Mouse (Mus musculus): ENCODE data around the gene Rps6kl1. TPM values are rescaled to one million over a fixed set of nuclear protein-coding genes. Genes with fewer than 3 reads are reported as not detected.

Rps6kl1 gene
- polyA plus RNA-seq, 1 experiment from 2014 or later, result 1.1 TPM

GRCm38 (mm10) chr12:85113337-85113736 lies 37.7 kb downstream of the Rps6kl1 start:
- H3K4me3 ChIP-seq (replicated peaks; ENCODE audit: low read depth, low read length), result no peak overlapping the region
- H3K4me2 ChIP-seq (ENCODE audit: low read length), result peak overlapping the region; percentile 64; the same call in 1 of the 2 replicates
- H3K27ac ChIP-seq, result peak overlapping the region; percentile 58
- WGBS, result 82% methylated on average over 3 of the region's 3 CpGs
- peaks cover 29% of the 10 kb centered on the region for H3K4me1 ChIP-seq (replicated peaks; ENCODE audit: insufficient read depth, low read length)
- no peaks in the 10 kb centered on the region for H3K27me3 ChIP-seq (ENCODE audit: insufficient read depth, low read length)
- DNase-seq (ENCODE audit: low spot score), result no peak
- no peaks in the 10 kb centered on the region for H3K9me3 ChIP-seq (replicated peaks; ENCODE audit: low read length)
- H3K9ac ChIP-seq (ENCODE audit: low read depth, low read length), result no peak overlapping the region
- ATAC-seq (replicated peaks; ENCODE audit: low FRiP score, low read depth), result no peak
- 0 out of 2 replicates have a peak, but pooled peaks cover 11% of the 10 kb centered on the region for H3K36me3 ChIP-seq (ENCODE audit: insufficient read depth, low read length)
- TF ChIP-seq CTCF (IDR thresholded peaks at IDR 0.05; ENCODE audit: low read depth), result no peak

- no peak overlapping the region for H3K4me3 ChIP-seq (replicated peaks; ENCODE audit: low read depth, low read length)
- H3K4me1 ChIP-seq (replicated peaks; ENCODE audit: insufficient read depth, low read length), result peaks cover 29% of the 10 kb centered on the region
- H3K27me3 ChIP-seq (ENCODE audit: insufficient read depth, low read length), result no peaks in the 10 kb centered on the region
- H3K36me3 ChIP-seq (ENCODE audit: insufficient read depth, low read length), result 0 out of 2 replicates have a peak, but pooled peaks cover 9% of the 10 kb centered on the region
- no peak overlapping the region; the same call in 1 of the 2 replicates for H3K9ac ChIP-seq (ENCODE audit: low read depth, low read length)
- H3K27ac ChIP-seq, result peak overlapping the region; percentile 58
- DNase-seq (ENCODE audit: low spot score), result no peak
- ATAC-seq (replicated peaks; ENCODE audit: low FRiP score, low read depth), result peak; percentile 35; the same call in 1 of the 2 replicates
- 72% methylated on average over 7 of the region's 7 CpGs for WGBS
- peak overlapping the region; percentile 64 for H3K4me2 ChIP-seq (ENCODE audit: low read length)
- H3K9me3 ChIP-seq (replicated peaks; ENCODE audit: low read length), result no peaks in the 10 kb centered on the region
- TF ChIP-seq CTCF (IDR thresholded peaks at IDR 0.05; ENCODE audit: low read depth), result no peak
Observed at GRCm38 (mm10) chr12:85112550-85113251, 38.4 kb downstream of the Rps6kl1 start.

- H3K27me3 ChIP-seq (ENCODE audit: insufficient read depth, low read length), result no peaks in the 10 kb centered on the region
- no peaks in the 10 kb centered on the region for H3K9me3 ChIP-seq (replicated peaks; ENCODE audit: low read length)
- peak within 1 kb of the TSS; percentile 73 for H3K4me3 ChIP-seq (replicated peaks; ENCODE audit: low read depth, low read length)
- peak within 1 kb of the TSS; percentile 64 for H3K4me2 ChIP-seq (ENCODE audit: low read length)
- WGBS, result under 1% methylated on average over 80 of the region's 83 CpGs
- peak; percentile 92 for DNase-seq (ENCODE audit: low spot score)
- no peak for TF ChIP-seq CTCF (IDR thresholded peaks at IDR 0.05; ENCODE audit: low read depth)
- 0 out of 2 replicates have a peak, but pooled peaks cover 9% of the 10 kb centered on the region for H3K36me3 ChIP-seq (ENCODE audit: insufficient read depth, low read length)
- peak; percentile 91 for ATAC-seq (replicated peaks; ENCODE audit: low FRiP score, low read depth)
- peak within 1 kb of the TSS; percentile 82 for H3K27ac ChIP-seq
- H3K4me1 ChIP-seq (replicated peaks; ENCODE audit: insufficient read depth, low read length), result peaks cover 32% of the 10 kb centered on the region
- H3K9ac ChIP-seq (ENCODE audit: low read depth, low read length), result peak within 1 kb of the TSS; percentile 90
Observed at GRCm38 (mm10) chr12:85110698-85111592, 40.1 kb downstream of the Rps6kl1 start, which contains the start of the genes Prox2 and Dlst. Prox2 (minus strand) TSS chr12:85110759. Dlst (plus strand) TSS chr12:85110833.

- H3K4me3 ChIP-seq (replicated peaks; ENCODE audit: low read depth, low read length), result peak overlapping the region; percentile 73
- 10% methylated on average over 18 of the region's 18 CpGs for WGBS
- DNase-seq (ENCODE audit: low spot score) (peak; percentile 46), ATAC-seq (replicated peaks; ENCODE audit: low FRiP score, low read depth) (no peak)
- H3K27ac ChIP-seq, result peak overlapping the region; percentile 82
- peak overlapping the region; percentile 64 for H3K4me2 ChIP-seq (ENCODE audit: low read length)
- peak overlapping the region; percentile 90 for H3K9ac ChIP-seq (ENCODE audit: low read depth, low read length)
- H3K9me3 ChIP-seq (replicated peaks; ENCODE audit: low read length), result no peaks in the 10 kb centered on the region
- H3K36me3 ChIP-seq (ENCODE audit: insufficient read depth, low read length), result 0 out of 2 replicates have a peak, but pooled peaks cover 9% of the 10 kb centered on the region
- no peaks in the 10 kb centered on the region for H3K27me3 ChIP-seq (ENCODE audit: insufficient read depth, low read length)
- H3K4me1 ChIP-seq (replicated peaks; ENCODE audit: insufficient read depth, low read length), result peaks cover 32% of the 10 kb centered on the region
- no peak for TF ChIP-seq CTCF (IDR thresholded peaks at IDR 0.05; ENCODE audit: low read depth)
Observed at GRCm38 (mm10) chr12:85110011-85110697, 40.9 kb downstream of the Rps6kl1 start.

GRCm38 (mm10) chr12:85109426-85109825 lies 41.6 kb downstream of the Rps6kl1 start:
- Histone ChIP-seq H3K9ac (ENCODE audit: low read depth, low read length) (no peak overlapping the region), H3K27ac (no peak overlapping the region), H3K27me3 (ENCODE audit: insufficient read depth, low read length) (no peaks in the 10 kb centered on the region), H3K4me3 (replicated peaks; ENCODE audit: low read depth, low read length) (no peak overlapping the region), H3K4me2 (ENCODE audit: low read length) (no peak overlapping the region), H3K9me3 (replicated peaks; ENCODE audit: low read length) (no peaks in the 10 kb centered on the region), H3K36me3 (ENCODE audit: insufficient read depth, low read length) (0 out of 2 replicates have a peak, but pooled peaks cover 5% of the 10 kb centered on the region), H3K4me1 (replicated peaks; ENCODE audit: insufficient read depth, low read length) (peaks cover 32% of the 10 kb centered on the region)
- TF ChIP-seq CTCF (IDR thresholded peaks at IDR 0.05; ENCODE audit: low read depth), result no peak
- no peak for ATAC-seq (replicated peaks; ENCODE audit: low FRiP score, low read depth)
- DNase-seq (ENCODE audit: low spot score), result no peak
- 52% methylated on average over 4 of the region's 4 CpGs for WGBS

Data from kidney, postnatal 0 days (tissue).